Mouse (Mus musculus) C2C12 (cell line): ENCODE results near the gene Fzd2.

Experiments used
- CEBPB ChIP-seq: IDR thresholded peaks from one replicate; pipeline ENCODE4 v1.6.1; 2011; ENCODE audit warnings: low read depth, mild to moderate bottlenecking, control low read depth, moderate library complexity
- CTCF ChIP-seq: IDR thresholded peaks from one replicate; pipeline ENCODE4 v1.5.1; 2011; ENCODE audit not compliant: control insufficient read depth, insufficient read depth, insufficient read length
- MAX ChIP-seq: IDR thresholded peaks from one replicate; pipeline ENCODE4 v1.6.1; 2011; ENCODE audit warnings: mild to moderate bottlenecking, control low read depth
- MYOD1 ChIP-seq: IDR thresholded peaks from one replicate; pipeline ENCODE4 v1.6.1; 2011; ENCODE audit warnings: low read depth; ENCODE audit not compliant: control insufficient read depth, insufficient read length
- USF1 ChIP-seq: IDR thresholded peaks from one replicate; pipeline ENCODE4 v1.6.1; 2011; ENCODE audit warnings: low read depth, mild to moderate bottlenecking, control low read depth, moderate library complexity

- TF ChIP-seq CTCF (no peak), MYOD1 (no peak), MAX (no peak), USF1 (no peak), CEBPB (no peak)
Measured at GRCm38 (mm10) chr11:102630731-102631130, 26.5 kb downstream of the Fzd2 start.
